In the genomic region with DNA sequence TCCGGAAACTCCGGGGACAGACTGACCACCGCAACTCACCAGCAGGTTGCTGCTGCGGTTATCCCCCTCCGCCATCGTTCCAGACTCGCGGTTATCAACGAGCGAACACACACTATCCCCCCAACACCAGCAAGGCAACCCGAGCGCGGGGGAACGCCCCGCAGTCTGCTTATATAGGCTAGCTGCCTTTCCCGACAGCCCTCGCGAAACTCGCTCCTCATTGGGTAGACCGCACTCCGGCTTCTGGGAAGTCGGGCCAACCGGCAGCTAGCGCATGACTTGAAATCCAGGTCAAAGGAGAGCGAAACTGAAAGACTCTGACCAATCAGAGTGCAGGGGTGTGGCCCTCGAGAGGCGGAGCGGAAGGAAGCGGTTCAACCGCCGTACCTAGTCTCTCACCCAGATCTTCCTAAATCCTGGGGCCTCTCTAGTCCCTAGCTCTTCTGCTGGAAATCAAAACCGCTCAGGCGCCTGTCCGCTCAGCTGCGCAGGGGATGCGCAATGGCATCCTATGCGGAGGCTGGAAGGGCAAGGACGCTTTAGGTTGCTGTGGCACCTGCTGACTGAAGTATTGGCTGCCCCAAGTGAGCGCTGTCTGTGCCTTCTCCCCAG, we compare ENCODE assay signal across 8 mouse cellular contexts. TPM values are rescaled to one million over a fixed set of nuclear protein-coding genes. Genes with fewer than 3 reads are reported as not detected.
DNase-seq lines count a peak whose midpoint lies in the region; ATAC-seq and TF ChIP-seq lines count a peak whose summit lies in the region.

Gene Arl6ip1, minus strand, starts transcription at position 233 of the 612 bp plus-strand sequence.

- H3K27me3 ChIP-seq in embryonic facial prominence, embryonic 15.5 days: no peaks in the 10 kb centered on the region
- H3K27me3 ChIP-seq in limb, embryonic 14.5 days (ENCODE audit: control insufficient read depth, insufficient read depth, low read length): no peaks in the 10 kb centered on the region
- H3K27me3 ChIP-seq in midbrain, postnatal 0 days (ENCODE audit: insufficient read depth, low read length): no peaks in the 10 kb centered on the region

- peak within 1 kb of the TSS; percentile 92 for H3K27ac ChIP-seq in bone marrow, adult 2 months (ENCODE audit: control insufficient read depth, insufficient read depth, low read depth, low read length, poor library complexity)
- peak within 1 kb of the TSS; percentile 91 for H3K27ac ChIP-seq in embryonic facial prominence, embryonic 15.5 days (replicated peaks)
- H3K27ac ChIP-seq in limb, embryonic 14.5 days (replicated peaks; ENCODE audit: low read depth, low read length): peak within 1 kb of the TSS; percentile 85
- H3K27ac ChIP-seq in midbrain, postnatal 0 days (ENCODE audit: low read depth, low read length): peak within 1 kb of the TSS; percentile 87

- under 1% methylated on average over 39 of the region's 39 CpGs for WGBS in bone marrow, adult 2 months
- WGBS in embryonic facial prominence, embryonic 15.5 days: under 1% methylated on average over 39 of the region's 39 CpGs
- WGBS in limb, embryonic 14.5 days: 1% methylated on average over 37 of the region's 39 CpGs
- under 1% methylated on average over 39 of the region's 39 CpGs for WGBS in midbrain, postnatal 0 days

- peak within 1 kb of the TSS; percentile 86 for H3K4me3 ChIP-seq in bone marrow, adult 2 months (replicated peaks; ENCODE audit: control insufficient read depth, low read depth, low read length)
- H3K4me3 ChIP-seq in embryonic facial prominence, embryonic 15.5 days (replicated peaks): peak within 1 kb of the TSS; percentile 84
- peak within 1 kb of the TSS; percentile 74 for H3K4me3 ChIP-seq in limb, embryonic 14.5 days (replicated peaks; ENCODE audit: low read length)
- peak within 1 kb of the TSS; percentile 91 for H3K4me3 ChIP-seq in midbrain, postnatal 0 days (ENCODE audit: low read depth, low read length)

- H3K4me2 ChIP-seq in embryonic facial prominence, embryonic 15.5 days (replicated peaks): peak within 1 kb of the TSS; percentile 82
- peak within 1 kb of the TSS; percentile 77 for H3K4me2 ChIP-seq in limb, embryonic 14.5 days (replicated peaks; ENCODE audit: low read depth, low read length, severe bottlenecking)
- H3K4me2 ChIP-seq in midbrain, postnatal 0 days (ENCODE audit: low read depth, low read length, poor library complexity, severe bottlenecking): peak within 1 kb of the TSS; percentile 72

- peak within 1 kb of the TSS; percentile 80 for H3K9ac ChIP-seq in embryonic facial prominence, embryonic 15.5 days
- H3K9ac ChIP-seq in limb, embryonic 14.5 days (ENCODE audit: low read depth, low read length, severe bottlenecking): peak within 1 kb of the TSS; percentile 85
- H3K9ac ChIP-seq in midbrain, postnatal 0 days (replicated peaks; ENCODE audit: low read length, poor library complexity, severe bottlenecking): peak within 1 kb of the TSS; percentile 86

- H3K36me3 ChIP-seq in embryonic facial prominence, embryonic 15.5 days: peaks cover 14% of the 10 kb centered on the region
- peaks cover 20% of the 10 kb centered on the region for H3K36me3 ChIP-seq in limb, embryonic 14.5 days (ENCODE audit: control insufficient read depth, insufficient read depth, low read length)
- H3K36me3 ChIP-seq in midbrain, postnatal 0 days (ENCODE audit: insufficient read depth, low read length): peaks cover under 1% of the 10 kb centered on the region

- peak; percentile 14; the same call in 1 of the 2 replicates for TF ChIP-seq CTCF in bone marrow, adult 2 months (IDR thresholded peaks at IDR 0.05; ENCODE audit: control insufficient read depth, insufficient read depth, low read length)
- no peak for TF ChIP-seq CTCF in midbrain, postnatal 0 days (IDR thresholded peaks at IDR 0.05)

- H3K9me3 ChIP-seq in embryonic facial prominence, embryonic 15.5 days (replicated peaks): no peaks in the 10 kb centered on the region
- no peaks in the 10 kb centered on the region for H3K9me3 ChIP-seq in limb, embryonic 14.5 days (ENCODE audit: control insufficient read depth, low read length)
- no peaks in the 10 kb centered on the region for H3K9me3 ChIP-seq in midbrain, postnatal 0 days (ENCODE audit: low read length)

- no peaks in the 10 kb centered on the region; the same call in 1 of the 2 replicates for H3K4me1 ChIP-seq in bone marrow, adult 2 months (ENCODE audit: control insufficient read depth, insufficient read depth, low read length)
- H3K4me1 ChIP-seq in embryonic facial prominence, embryonic 15.5 days: peaks cover 28% of the 10 kb centered on the region
- peaks cover 21% of the 10 kb centered on the region for H3K4me1 ChIP-seq in limb, embryonic 14.5 days (ENCODE audit: control insufficient read depth, insufficient read depth, low read length)
- H3K4me1 ChIP-seq in midbrain, postnatal 0 days (ENCODE audit: insufficient read depth, low read length): peaks cover 10% of the 10 kb centered on the region; the same call in 1 of the 2 replicates

- TF ChIP-seq POLR2A in bone marrow, adult 2 months (IDR thresholded peaks at IDR 0.05; ENCODE audit: borderline replicate concordance, control insufficient read depth, low read depth, low read length): peak; percentile 100
- peak; percentile 99; the same call in 1 of the 2 replicates for TF ChIP-seq POLR2A in limb, embryonic 14.5 days (IDR thresholded peaks at IDR 0.05; ENCODE audit: borderline replicate concordance, extremely low read depth, insufficient read depth, insufficient read length)

- DNase-seq in 3T3-L1 (ENCODE audit: low read depth, low spot score): peak; percentile 71
- DNase-seq in heart, adult 8-10 months (ENCODE audit: low spot score): peak; percentile 99
- DNase-seq in kidney, adult 9 months: peak; percentile 99
- peak; percentile 97 for DNase-seq in limb, embryonic 14.5 days (ENCODE audit: low spot score)
- DNase-seq in midbrain, postnatal 0 days (ENCODE audit: low spot score): peak; percentile 99
- DNase-seq in spleen, postnatal 14 days (ENCODE audit: low spot score in 2 of 2): peak; percentile 94 to 95

- ATAC-seq in embryonic facial prominence, embryonic 15.5 days (ENCODE audit: insufficient number of reproducible peaks, low FRiP score, low TSS enrichment, low read depth): peak; percentile 100
- peak; percentile 98 for ATAC-seq in limb, embryonic 14.5 days (ENCODE audit: low FRiP score, low read depth)
- ATAC-seq in midbrain, postnatal 0 days (ENCODE audit: low FRiP score): peak; percentile 98

RNA-seq across cellular contexts. Expression of gene Arl6ip1, which starts in this region (rescaled TPM):
- 130 and 142 TPM in 2 replicates for polyA plus RNA-seq in bone marrow, adult 2 months (2011; ENCODE audit: insufficient read depth, insufficient read length, low replicate concordance, missing spikeins)
- 408 and 409 TPM in 2 replicates for polyA plus RNA-seq in embryonic facial prominence, embryonic 15.5 days (2015; fragmentation: Nextera tagmentation; extraction: Ambion mirVana)
- total RNA-seq in heart, adult 8-10 months (2022): 10 to 100 TPM; 23.2 to 25.6 (median 23.4) TPM
- polyA plus RNA-seq in limb, embryonic 14.5 days (2012; rRNA removed): 163 and 196 TPM in 2 replicates
- 283 and 299 TPM in 2 replicates for polyA plus RNA-seq in limb, embryonic 14.5 days (2014; fragmentation: Nextera tagmentation; extraction: Ambion mirVana)
- 444 and 461 TPM in 2 replicates for total RNA-seq in midbrain, postnatal 0 days (2014; rRNA removed)
- 651 and 727 TPM in 2 replicates for polyA plus RNA-seq in midbrain, postnatal 0 days (2015; fragmentation: Nextera tagmentation; extraction: Ambion mirVana)

Comparison
In these comparisons a context has a peak if more than half of its experiments do, and no peak if none do; other contexts are left out.
1. Peak in every context shown above with its lines: DNase-seq, ATAC-seq, H3K4me3 ChIP-seq and H3K27ac ChIP-seq.
2. RNA of gene Arl6ip1 (total RNA-seq): 444 to 461 TPM in midbrain, postnatal 0 days; 23.2 to 25.6 TPM in heart, adult 8-10 months; every median in the first group is over 10 times any median in the second.